Mouse (Mus musculus) cerebellum, adult (tissue): ENCODE measurements around the gene Shroom3.

Experiments
- ATAC-seq: cut with Nextera tagmentation; 2 replicates; pipeline ENCODE4 v1.9.2; 2017; ENCODE audit warnings: mild to moderate bottlenecking, moderate library complexity, mixed read lengths; ENCODE audit not compliant: insufficient number of reproducible peaks, low FRiP score, low TSS enrichment

Shroom3 gene

DNA sequence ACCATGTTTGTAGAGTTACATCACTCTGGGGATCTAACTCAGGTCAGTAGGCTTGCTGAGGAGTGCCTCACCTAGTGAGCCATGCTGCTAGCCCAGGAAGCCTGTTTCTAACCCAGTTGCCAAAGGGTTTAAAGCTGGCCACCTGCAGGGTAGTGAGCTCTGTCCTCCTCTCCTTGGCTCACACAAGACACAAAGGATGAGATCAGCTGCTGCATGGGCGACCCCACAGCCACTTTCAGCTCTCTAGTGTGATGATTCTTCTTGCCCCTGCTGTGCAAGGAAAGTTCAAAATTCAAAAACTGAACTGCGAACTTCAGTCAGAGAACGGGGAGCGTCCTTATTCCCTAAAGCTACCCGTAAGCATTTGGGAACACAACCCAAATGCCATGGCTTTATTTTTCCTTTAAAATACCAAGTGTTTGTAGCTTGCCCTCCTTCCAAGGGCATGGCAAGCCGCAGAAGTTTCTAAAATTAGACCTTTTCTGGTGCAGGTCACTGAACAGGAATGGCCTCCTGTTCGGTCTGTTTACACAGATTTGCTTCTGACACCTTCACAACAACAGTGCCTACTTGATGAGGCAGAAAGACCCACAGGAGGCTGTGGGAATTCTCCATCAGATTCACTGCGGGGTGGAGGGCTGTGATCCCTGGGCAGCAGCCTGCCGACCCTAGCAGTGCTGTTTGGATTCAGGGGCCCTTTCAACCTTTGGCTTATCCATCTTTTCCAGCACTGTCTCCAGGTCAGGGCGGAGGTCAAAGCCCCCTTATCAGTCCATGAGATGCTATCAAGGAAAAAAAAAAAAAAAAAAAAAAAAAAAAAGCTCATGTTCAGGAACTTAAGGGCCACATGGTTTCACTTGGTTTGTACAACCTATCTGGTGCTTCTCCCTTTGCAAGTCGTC lies 113.1 kb downstream of the Shroom3 start:
- 0 out of 2 replicates have a peak, but pooled peaks have one; percentile 10 for ATAC-seq

- ATAC-seq: no peak
These were observed 114.7 kb downstream of the Shroom3 start for GRCm38 (mm10) chr5:92797981-92798380.

- no peak for ATAC-seq
These were observed 121.1 kb downstream of the Shroom3 start for GRCm38 (mm10) chr5:92804379-92804778.

DNA sequence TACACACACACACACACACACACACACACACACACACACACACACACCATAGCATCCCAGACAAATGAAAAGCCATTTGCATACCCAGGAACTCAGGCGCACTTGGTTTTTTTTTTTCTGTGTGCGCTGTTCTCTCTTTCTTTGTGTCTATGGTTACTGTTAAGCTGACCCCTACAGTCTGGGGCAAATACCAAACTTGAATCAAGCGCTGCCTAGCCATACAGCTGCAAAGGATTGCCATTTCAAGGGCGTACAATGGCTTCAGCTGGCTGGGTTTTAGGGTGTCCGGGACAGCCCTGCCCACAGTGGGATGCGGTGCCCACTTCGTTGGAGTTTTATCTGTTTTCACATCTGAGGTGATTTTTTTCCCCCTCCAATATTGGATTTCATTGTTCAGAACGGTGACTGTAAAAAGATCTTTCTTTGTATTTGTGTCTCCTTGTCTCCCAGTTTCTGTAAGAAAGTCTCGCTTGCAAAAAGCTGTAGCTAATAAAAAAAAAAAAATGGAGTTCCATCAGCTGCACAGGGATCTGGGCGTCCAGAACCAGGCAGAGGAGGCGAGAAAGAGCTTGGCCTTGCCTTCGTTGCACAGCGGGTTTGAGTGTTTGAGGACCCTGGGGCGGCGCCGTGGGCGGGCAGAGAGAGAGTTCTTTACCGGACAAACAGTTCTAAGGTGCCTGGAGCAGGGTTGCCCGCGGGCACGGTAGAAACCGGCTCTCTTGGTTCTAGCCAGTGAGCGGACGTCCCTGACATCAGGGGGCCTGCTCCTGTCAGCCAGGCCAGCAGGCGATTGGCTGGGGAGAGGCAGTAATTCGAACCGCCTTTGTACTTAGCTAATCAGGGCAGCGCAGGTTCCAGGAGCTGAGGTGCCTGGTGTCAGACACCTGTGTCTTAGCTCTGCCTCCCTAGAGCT lies 125.5 kb downstream of the Shroom3 start:
- ATAC-seq: peak; percentile 59

DNA sequence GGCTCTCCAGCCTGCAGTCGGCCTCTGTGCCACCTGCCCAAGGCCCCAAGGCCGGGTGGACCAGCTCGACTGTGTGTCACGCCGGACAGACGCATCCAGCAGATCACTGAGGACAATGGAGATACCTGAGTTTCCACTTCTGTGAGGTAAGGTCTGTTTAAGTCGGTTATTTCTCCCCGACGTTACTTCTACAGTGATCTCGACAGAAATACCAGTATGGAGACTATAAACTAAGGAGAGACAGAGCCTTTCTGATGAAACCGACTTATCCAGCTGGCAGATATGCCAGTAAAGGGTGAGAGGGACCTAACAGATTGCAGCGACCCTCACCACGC lies 126.1 kb downstream of the Shroom3 start:
- no peak for ATAC-seq

- no peak for ATAC-seq
These were observed 127.8 kb downstream of the Shroom3 start for GRCm38 (mm10) chr5:92810922-92811533.

DNA sequence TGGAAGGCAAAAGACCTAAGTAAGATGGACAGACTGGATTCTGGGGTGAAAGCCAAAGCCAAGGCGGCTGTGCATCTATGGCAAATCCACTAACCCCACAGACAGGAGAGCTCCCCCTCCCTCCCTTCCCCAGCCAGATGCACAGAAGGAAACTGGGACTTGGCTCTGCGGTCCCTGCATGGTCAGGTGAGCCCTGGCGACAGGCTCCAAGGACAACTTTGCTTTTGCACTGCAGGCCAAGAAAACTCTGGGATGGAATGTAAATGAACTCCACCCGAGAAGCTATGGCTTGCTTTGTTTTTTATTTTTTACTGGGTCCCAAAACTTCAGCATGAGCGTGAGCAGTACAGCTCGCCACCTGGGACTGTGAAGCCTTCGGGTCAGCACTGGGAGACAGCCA lies 128.5 kb downstream of the Shroom3 start:
- ATAC-seq: no peak

DNA sequence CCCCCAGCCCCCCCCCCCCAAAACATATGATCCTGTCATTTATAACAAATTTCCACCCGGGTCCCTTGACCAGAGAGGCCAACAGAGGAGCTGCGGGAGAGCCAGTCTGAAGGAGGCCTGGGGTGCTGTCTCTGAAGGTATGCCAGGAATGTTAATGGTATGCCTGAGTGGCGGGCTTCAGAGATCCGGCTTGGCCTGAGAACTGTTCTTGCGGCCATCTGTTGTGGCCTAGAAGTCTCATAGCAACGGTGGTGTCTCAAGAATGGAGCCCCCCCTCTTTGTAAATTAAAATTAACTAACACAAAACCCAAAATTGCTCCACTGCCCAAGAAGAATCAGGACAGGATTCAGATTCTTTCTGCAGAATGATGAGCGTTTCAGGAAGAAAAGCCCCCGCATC lies 129.7 kb downstream of the Shroom3 start:
- no peak for ATAC-seq

DNA sequence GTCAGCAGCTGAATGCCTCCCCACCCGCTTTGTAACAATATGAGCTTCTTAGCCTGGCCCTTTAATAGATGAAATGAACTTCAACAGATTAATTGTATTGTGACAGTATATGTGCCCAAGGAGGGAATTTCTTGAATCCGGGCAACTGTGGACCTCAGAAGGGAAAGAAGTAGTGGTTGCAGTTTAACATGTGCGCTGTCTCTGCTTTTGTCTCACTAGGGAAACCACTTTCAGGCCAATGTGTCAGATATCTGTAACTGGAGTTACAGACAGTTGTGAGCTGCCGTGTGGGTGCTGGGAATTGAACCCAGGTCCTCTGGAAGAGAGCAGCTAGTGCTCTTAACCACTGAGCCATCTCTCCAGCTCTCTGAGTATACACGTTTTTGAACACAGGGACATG lies 130.3 kb downstream of the Shroom3 start:
- no peak for ATAC-seq

- no peak for ATAC-seq
These were observed 131.4 kb downstream of the Shroom3 start for GRCm38 (mm10) chr5:92814621-92815020.

- ATAC-seq: no peak
These were observed 134.0 kb downstream of the Shroom3 start for GRCm38 (mm10) chr5:92817122-92817822.

GRCm38 (mm10) chr5:92821370-92821769 lies 138.1 kb downstream of the Shroom3 start:
- ATAC-seq: no peak

GRCm38 (mm10) chr5:92823495-92823894 lies 140.3 kb downstream of the Shroom3 start:
- ATAC-seq: no peak

GRCm38 (mm10) chr5:92824304-92825009 lies 141.2 kb downstream of the Shroom3 start:
- ATAC-seq: no peak

DNA sequence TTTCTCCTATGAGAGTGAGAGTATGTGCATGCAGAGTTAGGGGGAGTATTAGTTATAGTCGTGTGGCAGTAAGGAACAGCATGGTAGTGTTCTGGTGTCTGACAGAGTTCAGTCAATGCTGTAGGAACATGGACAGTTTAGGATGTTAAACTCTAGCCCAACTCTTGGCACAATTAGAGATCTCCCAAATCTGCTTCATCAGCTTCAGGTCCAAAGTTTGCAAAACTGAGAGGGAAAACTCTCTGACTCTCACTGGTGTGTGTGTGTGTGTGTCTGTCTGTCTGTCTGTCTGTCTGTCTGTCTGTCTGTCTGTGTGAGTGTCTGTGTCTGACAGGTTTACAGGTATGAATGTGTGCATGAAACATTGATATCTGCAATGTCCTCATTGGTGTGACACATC lies 147.2 kb downstream of the Shroom3 start:
- ATAC-seq: no peak

- no peak for ATAC-seq
These were observed 151.3 kb downstream of the Shroom3 start for GRCm38 (mm10) chr5:92834513-92834912.

- no peak for ATAC-seq
These were observed 154.1 kb downstream of the Shroom3 start for GRCm38 (mm10) chr5:92837311-92837710.

- no peak for ATAC-seq
These were observed 155.1 kb downstream of the Shroom3 start for GRCm38 (mm10) chr5:92838351-92838784.

GRCm38 (mm10) chr5:92839314-92839713 lies 156.1 kb downstream of the Shroom3 start:
- ATAC-seq: no peak

DNA sequence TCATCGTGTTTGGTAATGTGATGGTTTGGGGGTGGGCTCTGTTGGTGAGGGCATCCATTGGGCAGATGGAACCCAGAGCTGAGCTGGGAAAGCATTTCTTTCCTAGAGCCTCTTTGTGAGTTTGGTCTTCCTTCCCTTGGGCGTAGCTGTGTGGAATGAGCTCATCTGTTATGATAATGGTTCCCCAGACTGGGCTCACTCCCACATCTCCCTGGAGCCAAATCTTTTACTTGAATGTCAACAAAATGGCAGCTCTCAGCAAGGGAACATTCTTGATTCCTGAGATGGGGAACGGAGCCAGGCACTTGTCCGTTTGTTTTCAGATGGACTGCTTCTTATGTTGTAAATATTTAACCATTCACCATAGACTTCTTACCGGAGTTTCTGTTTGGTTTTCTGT lies 158.2 kb downstream of the Shroom3 start:
- ATAC-seq: no peak
